Mouse (Mus musculus) thymus, adult 2 months (tissue): Measurements from ENCODE around the gene Iqcf1.

Experiments
- CTCF ChIP-seq: fragments of 200-500 bp; IDR thresholded peaks from 2 replicates; pipeline ENCODE4 v1.5.1; 2012; ENCODE audit warnings: mild to moderate bottlenecking, control low read depth, low read length, moderate library complexity, borderline replicate concordance; ENCODE audit not compliant: control insufficient read depth, poor library complexity, insufficient read depth; ENCODE audit errors: extremely low read depth
- POLR2A ChIP-seq: fragments of 200-500 bp; IDR thresholded peaks from 2 replicates; pipeline ENCODE4 v1.6.1; 2012; ENCODE audit warnings: mild to moderate bottlenecking, low read length, control low read depth, moderate library complexity; ENCODE audit not compliant: control insufficient read depth, poor library complexity, insufficient read depth; ENCODE audit errors: extremely low read depth

DNA sequence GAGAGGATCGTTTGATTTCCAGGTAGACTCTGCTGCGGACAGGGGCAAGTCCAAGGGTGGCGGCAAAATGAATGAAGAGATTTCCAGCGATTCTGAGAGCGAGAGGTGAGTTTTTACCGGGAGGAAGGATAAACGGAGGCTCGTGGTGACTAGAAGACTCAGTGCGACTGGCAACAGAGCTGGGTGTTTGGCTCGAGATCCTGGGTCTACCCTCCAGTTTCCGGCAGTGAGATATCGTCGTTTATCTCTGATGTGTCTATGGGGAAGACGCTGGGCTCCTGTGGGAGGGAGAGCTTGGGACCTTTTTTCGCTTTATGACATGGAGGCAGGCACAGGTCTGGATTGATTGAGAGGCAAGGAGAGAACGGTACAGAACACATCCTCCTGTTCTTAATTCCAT is 22.1 kb upstream of the Iqcf1 start:
- no peak for TF ChIP-seq CTCF
- no peak for TF ChIP-seq POLR2A
